Mouse (Mus musculus): ENCODE data around the gene Serpinf1. TPM values are rescaled to one million over a fixed set of nuclear protein-coding genes. Genes with fewer than 3 reads are reported as not detected.
A peak's percentile ranks its signal among the peaks of the same experiment; 100 is the strongest.

Serpinf1 gene
- total and polyA plus RNA-seq, 3 experiments: 0.38 TPM; not detected in 2

GRCm38 (mm10) chr11:75421375-75422012 lies 1.0 kb downstream of the Serpinf1 start:
- ATAC-seq (ENCODE audit: extremely low read depth, insufficient number of reproducible peaks, low FRiP score, poor library complexity, severe bottlenecking) (no peak), DNase-seq (ENCODE audit: low spot score) (no peak)
- Histone ChIP-seq H3K4me3 (ENCODE audit: low read depth, low read length) (no peak overlapping the region), H3K27me3 (ENCODE audit: insufficient read depth, low read length) (peaks cover 49% of the 10 kb centered on the region), H3K9me3 (replicated peaks) (no peaks in the 10 kb centered on the region), H3K4me1 (ENCODE audit: insufficient read depth, low read depth, low read length) (peaks cover 3% of the 10 kb centered on the region; the same call in 1 of the 2 replicates), H3K36me3 (replicated peaks) (no peaks in the 10 kb centered on the region)
- TF ChIP-seq POLR2AphosphoS5 (IDR thresholded peaks at IDR 0.05; ENCODE audit: insufficient replicate concordance, low read depth, low read length) (no peak), TAL1 (conservative IDR thresholded peaks at IDR 0.05; ENCODE audit: low read depth, low read length) (no peak), GATA2 (IDR thresholded peaks at IDR 0.05; ENCODE audit: borderline replicate concordance, low read depth, low read length) (no peak), CTCF (IDR thresholded peaks at IDR 0.05; ENCODE audit: low read depth, low read length) (no peak), GATA1 (IDR thresholded peaks at IDR 0.05; ENCODE audit: borderline replicate concordance, low read length) (no peak)

GRCm38 (mm10) chr11:75420810-75421374 lies 1.6 kb downstream of the Serpinf1 start:
- DNase-seq (ENCODE audit: low spot score) (no peak), ATAC-seq (ENCODE audit: extremely low read depth, insufficient number of reproducible peaks, low FRiP score, poor library complexity, severe bottlenecking) (no peak)
- Histone ChIP-seq H3K36me3 (replicated peaks) (no peaks in the 10 kb centered on the region), H3K4me1 (ENCODE audit: insufficient read depth, low read depth, low read length) (peaks cover 3% of the 10 kb centered on the region; the same call in 1 of the 2 replicates), H3K27me3 (ENCODE audit: insufficient read depth, low read length) (peaks cover 53% of the 10 kb centered on the region), H3K9me3 (replicated peaks) (no peaks in the 10 kb centered on the region), H3K4me3 (ENCODE audit: low read depth, low read length) (no peak overlapping the region)
- no peak for TF ChIP-seq GATA1 (IDR thresholded peaks at IDR 0.05; ENCODE audit: borderline replicate concordance, low read length)
- no peak for TF ChIP-seq CTCF (IDR thresholded peaks at IDR 0.05; ENCODE audit: low read depth, low read length)

GRCm38 (mm10) chr11:75420037-75420436 lies 2.5 kb downstream of the Serpinf1 start:
- Histone ChIP-seq H3K4me3 (ENCODE audit: low read depth, low read length) (no peak overlapping the region), H3K9me3 (replicated peaks) (no peaks in the 10 kb centered on the region), H3K4me1 (ENCODE audit: insufficient read depth, low read depth, low read length) (peaks cover 11% of the 10 kb centered on the region), H3K36me3 (replicated peaks) (no peaks in the 10 kb centered on the region), H3K27me3 (ENCODE audit: insufficient read depth, low read length) (peaks cover 48% of the 10 kb centered on the region)
- DNase-seq (ENCODE audit: low spot score) (no peak), ATAC-seq (ENCODE audit: extremely low read depth, insufficient number of reproducible peaks, low FRiP score, poor library complexity, severe bottlenecking) (no peak)
- no peak for TF ChIP-seq GATA1 (IDR thresholded peaks at IDR 0.05; ENCODE audit: borderline replicate concordance, low read length)
- no peak for TF ChIP-seq POLR2AphosphoS5 (IDR thresholded peaks at IDR 0.05; ENCODE audit: insufficient replicate concordance, low read depth, low read length)
- TF ChIP-seq GATA2 (IDR thresholded peaks at IDR 0.05; ENCODE audit: borderline replicate concordance, low read depth, low read length): no peak
- TF ChIP-seq CTCF (IDR thresholded peaks at IDR 0.05; ENCODE audit: low read depth, low read length): no peak
- TF ChIP-seq TAL1 (conservative IDR thresholded peaks at IDR 0.05; ENCODE audit: low read depth, low read length): no peak

- Histone ChIP-seq H3K36me3 (replicated peaks) (no peaks in the 10 kb centered on the region), H3K9me3 (replicated peaks) (no peaks in the 10 kb centered on the region), H3K4me1 (ENCODE audit: insufficient read depth, low read depth, low read length) (peaks cover 25% of the 10 kb centered on the region), H3K27me3 (ENCODE audit: insufficient read depth, low read length) (peaks cover 22% of the 10 kb centered on the region), H3K4me3 (ENCODE audit: low read depth, low read length) (no peak overlapping the region)
- ATAC-seq (ENCODE audit: extremely low read depth, insufficient number of reproducible peaks, low FRiP score, poor library complexity, severe bottlenecking): no peak
- TF ChIP-seq POLR2AphosphoS5 (IDR thresholded peaks at IDR 0.05; ENCODE audit: insufficient replicate concordance, low read depth, low read length) (no peak), GATA1 (IDR thresholded peaks at IDR 0.05; ENCODE audit: borderline replicate concordance, low read length) (no peak)
- DNase-seq (ENCODE audit: low spot score): no peak
Observed at GRCm38 (mm10) chr11:75415994-75416393, 6.5 kb downstream of the Serpinf1 start.

- H3K27me3 ChIP-seq (ENCODE audit: insufficient read depth, low read length): peaks cover 19% of the 10 kb centered on the region
- H3K4me3 ChIP-seq (ENCODE audit: low read depth, low read length): no peak overlapping the region
- H3K9me3 ChIP-seq (replicated peaks): no peaks in the 10 kb centered on the region
- ATAC-seq (ENCODE audit: extremely low read depth, insufficient number of reproducible peaks, low FRiP score, poor library complexity, severe bottlenecking) (no peak), DNase-seq (ENCODE audit: low spot score) (peak; percentile 54)
- peaks cover 25% of the 10 kb centered on the region for H3K4me1 ChIP-seq (ENCODE audit: insufficient read depth, low read depth, low read length)
- no peaks in the 10 kb centered on the region for H3K36me3 ChIP-seq (replicated peaks)
- TF ChIP-seq TAL1 (conservative IDR thresholded peaks at IDR 0.05; ENCODE audit: low read depth, low read length): no peak
- TF ChIP-seq GATA2 (IDR thresholded peaks at IDR 0.05; ENCODE audit: borderline replicate concordance, low read depth, low read length): no peak
- no peak for TF ChIP-seq GATA1 (IDR thresholded peaks at IDR 0.05; ENCODE audit: borderline replicate concordance, low read length)
- TF ChIP-seq CTCF (IDR thresholded peaks at IDR 0.05; ENCODE audit: low read depth, low read length): no peak
- no peak for TF ChIP-seq POLR2AphosphoS5 (IDR thresholded peaks at IDR 0.05; ENCODE audit: insufficient replicate concordance, low read depth, low read length)
Observed at GRCm38 (mm10) chr11:75415096-75415495, 7.4 kb downstream of the Serpinf1 start.

- peaks cover 8% of the 10 kb centered on the region for H3K36me3 ChIP-seq (replicated peaks)
- H3K4me1 ChIP-seq (ENCODE audit: insufficient read depth, low read depth, low read length): peaks cover 20% of the 10 kb centered on the region
- no peak overlapping the region for H3K4me3 ChIP-seq (ENCODE audit: low read depth, low read length)
- TF ChIP-seq TAL1 (conservative IDR thresholded peaks at IDR 0.05; ENCODE audit: low read depth, low read length) (no peak), GATA1 (IDR thresholded peaks at IDR 0.05; ENCODE audit: borderline replicate concordance, low read length) (no peak), CTCF (IDR thresholded peaks at IDR 0.05; ENCODE audit: low read depth, low read length) (no peak), POLR2AphosphoS5 (IDR thresholded peaks at IDR 0.05; ENCODE audit: insufficient replicate concordance, low read depth, low read length) (no peak), GATA2 (IDR thresholded peaks at IDR 0.05; ENCODE audit: borderline replicate concordance, low read depth, low read length) (no peak)
- DNase-seq (ENCODE audit: low spot score) (no peak), ATAC-seq (ENCODE audit: extremely low read depth, insufficient number of reproducible peaks, low FRiP score, poor library complexity, severe bottlenecking) (no peak)
- H3K9me3 ChIP-seq (replicated peaks): no peaks in the 10 kb centered on the region
- no peaks in the 10 kb centered on the region; the same call in 1 of the 2 replicates for H3K27me3 ChIP-seq (ENCODE audit: insufficient read depth, low read length)
Observed at GRCm38 (mm10) chr11:75410591-75410990, 11.9 kb downstream of the Serpinf1 start.

All from G1E (cell line).